Mouse (Mus musculus) kidney, postnatal 0 days (tissue): ENCODE measurements around the gene Bhmt2. TPM values are rescaled to one million over a fixed set of nuclear protein-coding genes. Genes with fewer than 3 reads are reported as not detected.

ENCODE experiments used
- ATAC-seq: fragments of 200-750 bp; cut with Nextera tagmentation; replicated peaks from 2 replicates; pipeline ENCODE4 v1.8.0; 2017; ENCODE audit warnings: low read depth, moderate number of reproducible peaks, moderate TSS enrichment, moderate library complexity; ENCODE audit not compliant: low FRiP score
- DNase-seq: peaks from one replicate; pipeline ENCODE4 v3.0.0-alpha.2; 2016; ENCODE audit warnings: low spot score
- H3K27ac ChIP-seq: fragments of 300-500 bp; sonication (generic); 2 replicates; pipeline ENCODE4 v1.5.1; 2014; ENCODE audit warnings: mild to moderate bottlenecking
- H3K27me3 ChIP-seq: fragments of 300-500 bp; sonication (generic); 2 replicates; pipeline ENCODE4 v1.6.1; 2014; ENCODE audit warnings: low read length, mixed read lengths; ENCODE audit not compliant: insufficient read depth
- H3K36me3 ChIP-seq: fragments of 300-500 bp; sonication (generic); 2 replicates; pipeline ENCODE4 v1.6.1; 2014; ENCODE audit warnings: low read length, mixed read lengths; ENCODE audit not compliant: insufficient read depth
- H3K4me1 ChIP-seq: fragments of 300-500 bp; sonication (generic); replicated peaks from 2 replicates; pipeline ENCODE4 v1.6.1; 2014; ENCODE audit warnings: antibody characterized with exemption, low read length, mixed read lengths; ENCODE audit not compliant: insufficient read depth
- H3K4me2 ChIP-seq: fragments of 300-500 bp; sonication (generic); 2 replicates; pipeline ENCODE4 v1.6.1; 2014; ENCODE audit warnings: mild to moderate bottlenecking, low read length, moderate library complexity, mixed read lengths
- H3K4me3 ChIP-seq: fragments of 300-500 bp; sonication (generic); replicated peaks from 2 replicates; pipeline ENCODE4 v1.5.1; 2014; ENCODE audit warnings: low read depth, low read length
- H3K9ac ChIP-seq: fragments of 300-500 bp; sonication (generic); 2 replicates; pipeline ENCODE4 v1.6.1; 2014; ENCODE audit warnings: low read depth, low read length
- H3K9me3 ChIP-seq: fragments of 300-500 bp; sonication (generic); replicated peaks from 2 replicates; pipeline ENCODE4 v1.6.1; 2016; ENCODE audit warnings: low read length, inconsistent platforms, mixed read lengths
- CTCF ChIP-seq: IDR thresholded peaks from 2 replicates; pipeline ENCODE4 v1.5.1; 2016; ENCODE audit warnings: antibody characterized with exemption, low read depth, mild to moderate bottlenecking, moderate library complexity
- WGBS: fragments of 180-500 bp; shearing (Covaris S2); extraction: QIAGEN DNeasy Blood & Tissue Kit; methylation state at CpG from one replicate; pipeline ENCODE4 v1.1.7; 2014; 5-methylcytosine and 5-hydroxymethylcytosine counted together
- polyA plus RNA-seq: library from polyadenylated mRNA; unstranded; fragments of >200 nt; fragmentation: Nextera tagmentation; extraction: Ambion mirVana; gene quantifications from 2 replicates; pipeline ENCODE4 v1.2.1, GENCODE M21; 2015

Bhmt2 gene
- polyA plus RNA-seq, 1 experiment from 2014 or later, result 23.0 TPM

DNA sequence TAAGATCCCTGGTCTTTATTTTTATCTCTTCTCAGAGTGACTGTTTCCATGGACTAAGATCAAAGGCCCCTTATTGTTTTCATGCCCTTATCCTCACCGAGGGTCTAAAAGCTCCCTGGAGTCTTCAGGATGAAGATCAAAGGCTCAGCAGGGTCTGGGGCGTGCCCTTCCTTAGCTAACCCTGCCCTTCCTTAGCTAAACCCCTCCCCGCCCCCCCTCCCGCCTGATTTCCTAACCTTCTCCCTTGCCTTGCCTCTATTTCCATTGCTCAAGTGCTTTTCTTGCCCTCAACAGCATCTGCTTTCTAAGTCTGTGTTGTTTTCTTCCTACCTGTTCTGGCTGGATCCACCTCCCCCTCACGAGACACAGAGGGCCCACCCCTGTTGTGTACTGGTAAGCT, 13.2 kb upstream of the Bhmt2 start:
- TF ChIP-seq CTCF, result no peak
- no peak for ATAC-seq
- WGBS, result 12% methylated on average over 5 of the region's 5 CpGs

DNA sequence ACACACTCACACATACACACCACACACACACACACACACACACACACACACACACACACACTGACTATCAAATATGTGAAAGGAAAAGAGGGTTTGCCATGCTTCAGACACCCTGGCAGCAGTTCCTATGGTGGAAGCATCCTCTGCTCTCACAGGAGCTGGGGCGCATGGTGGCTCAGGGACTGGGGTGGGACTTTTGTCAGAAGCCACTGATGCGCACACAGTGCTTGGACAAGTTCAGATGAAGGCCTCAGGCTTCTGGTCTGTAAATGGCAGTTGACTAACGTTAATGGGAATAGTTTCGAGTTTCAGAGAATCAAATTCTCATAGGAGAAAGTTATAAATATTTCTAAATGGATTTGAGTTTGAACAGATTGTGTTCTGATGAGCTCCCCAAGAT, 11.1 kb upstream of the Bhmt2 start:
- Histone ChIP-seq H3K27ac (no peak overlapping the region), H3K36me3 (no peaks in the 10 kb centered on the region), H3K4me1 (no peaks in the 10 kb centered on the region), H3K4me3 (no peak overlapping the region), H3K27me3 (no peaks in the 10 kb centered on the region), H3K9me3 (no peaks in the 10 kb centered on the region), H3K4me2 (no peak overlapping the region), H3K9ac (no peak overlapping the region)
- ATAC-seq (no peak), DNase-seq (no peak)
- no peak for TF ChIP-seq CTCF
- WGBS, result 80% methylated on average over 4 of the region's 4 CpGs

More for the DNA sequence above, 13.2 kb upstream of the Bhmt2 start:
- Histone ChIP-seq H3K4me3 (no peak overlapping the region), H3K4me1 (no peaks in the 10 kb centered on the region), H3K4me2 (no peak overlapping the region), H3K9me3 (no peaks in the 10 kb centered on the region), H3K27me3 (no peaks in the 10 kb centered on the region), H3K27ac (no peak overlapping the region), H3K9ac (no peak overlapping the region), H3K36me3 (no peaks in the 10 kb centered on the region)
- DNase-seq, result no peak

DNA sequence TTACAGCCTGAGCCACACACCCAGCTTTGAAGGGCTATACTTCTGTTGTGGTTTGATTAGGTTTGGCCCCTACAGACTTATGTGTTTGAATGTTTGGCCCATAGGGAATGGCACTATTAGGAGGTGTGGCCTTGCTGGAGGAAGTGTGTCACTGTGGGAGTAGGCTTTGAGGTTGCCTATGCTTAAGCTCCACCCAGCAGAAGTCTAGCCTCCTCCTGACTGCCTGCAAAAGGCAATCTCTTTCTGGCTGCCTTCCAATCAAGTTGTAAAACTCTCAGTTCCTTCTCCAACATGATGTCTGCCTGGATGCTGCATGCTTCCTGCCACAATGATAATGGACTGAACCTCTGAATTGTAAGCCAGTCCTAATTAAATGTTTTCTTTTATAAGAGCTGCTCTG, 9.2 kb upstream of the Bhmt2 start:
- no peak overlapping the region for H3K27ac ChIP-seq
- ATAC-seq, result no peak
- H3K4me1 ChIP-seq, result no peaks in the 10 kb centered on the region
- no peak overlapping the region for H3K9ac ChIP-seq
- H3K36me3 ChIP-seq, result no peaks in the 10 kb centered on the region
- DNase-seq, result peak; percentile 47
- no peak overlapping the region for H3K4me3 ChIP-seq
- H3K9me3 ChIP-seq, result no peaks in the 10 kb centered on the region
- H3K4me2 ChIP-seq, result no peak overlapping the region
- TF ChIP-seq CTCF, result no peak
- H3K27me3 ChIP-seq, result no peaks in the 10 kb centered on the region

DNA sequence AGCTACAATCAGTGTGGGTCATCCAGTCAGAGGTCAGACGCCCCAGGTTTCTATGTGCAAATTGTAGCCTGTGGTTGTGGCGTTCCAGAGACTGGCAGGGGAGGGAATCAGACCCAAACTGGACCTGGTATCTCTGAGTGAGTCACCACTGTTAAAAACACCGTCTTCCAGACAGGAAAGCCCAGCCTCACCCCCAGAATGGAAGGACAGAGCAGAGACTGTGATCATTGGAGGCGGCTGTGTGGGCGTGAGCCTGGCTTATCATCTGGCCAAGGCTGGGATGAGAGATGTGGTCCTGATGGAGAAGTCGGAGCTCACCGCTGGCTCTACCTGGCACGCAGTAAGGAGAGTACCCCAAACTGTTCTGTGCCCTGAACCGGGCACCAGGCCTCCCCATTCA, 2.8 kb upstream of the Bhmt2 start:
- DNase-seq, result no peak
- Histone ChIP-seq H3K9ac (no peak overlapping the region), H3K27ac (no peak overlapping the region), H3K4me3 (no peak overlapping the region), H3K4me2 (no peak overlapping the region), H3K9me3 (no peaks in the 10 kb centered on the region), H3K27me3 (no peaks in the 10 kb centered on the region), H3K4me1 (no peaks in the 10 kb centered on the region), H3K36me3 (no peaks in the 10 kb centered on the region)
- no peak for TF ChIP-seq CTCF
- 78% methylated on average over 9 of the region's 9 CpGs for WGBS
- no peak for ATAC-seq

DNA sequence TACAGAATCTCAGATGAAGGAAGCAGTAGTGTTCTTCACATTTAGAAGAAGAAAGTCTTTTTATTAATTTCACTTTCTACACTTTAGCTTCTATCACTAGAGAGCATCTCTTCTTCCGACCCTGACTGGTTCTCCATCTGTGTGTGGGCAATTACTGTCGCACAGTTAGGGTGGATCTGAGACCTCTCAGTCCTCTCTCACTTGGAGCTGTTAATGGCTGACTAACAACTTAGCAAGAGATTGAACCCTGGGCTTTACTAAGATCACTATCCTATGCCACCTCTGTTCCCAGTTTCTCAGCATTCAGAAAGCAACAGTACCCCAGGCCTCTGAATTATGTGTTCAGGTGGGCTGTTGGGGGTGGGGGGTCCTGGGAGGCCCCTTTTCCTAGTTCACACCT, 806 bp downstream of the Bhmt2 start:
- H3K27ac ChIP-seq, result no peak overlapping the region
- H3K9me3 ChIP-seq, result no peaks in the 10 kb centered on the region
- DNase-seq (no peak), ATAC-seq (no peak)
- H3K4me1 ChIP-seq, result no peaks in the 10 kb centered on the region
- no peak overlapping the region for H3K9ac ChIP-seq
- 58% methylated on average over 2 of the region's 2 CpGs for WGBS
- no peaks in the 10 kb centered on the region for H3K36me3 ChIP-seq
- no peak overlapping the region for H3K4me3 ChIP-seq
- H3K4me2 ChIP-seq, result peak overlapping the region; percentile 44; the same call in 1 of the 2 replicates
- TF ChIP-seq CTCF, result no peak
- H3K27me3 ChIP-seq, result no peaks in the 10 kb centered on the region

DNA sequence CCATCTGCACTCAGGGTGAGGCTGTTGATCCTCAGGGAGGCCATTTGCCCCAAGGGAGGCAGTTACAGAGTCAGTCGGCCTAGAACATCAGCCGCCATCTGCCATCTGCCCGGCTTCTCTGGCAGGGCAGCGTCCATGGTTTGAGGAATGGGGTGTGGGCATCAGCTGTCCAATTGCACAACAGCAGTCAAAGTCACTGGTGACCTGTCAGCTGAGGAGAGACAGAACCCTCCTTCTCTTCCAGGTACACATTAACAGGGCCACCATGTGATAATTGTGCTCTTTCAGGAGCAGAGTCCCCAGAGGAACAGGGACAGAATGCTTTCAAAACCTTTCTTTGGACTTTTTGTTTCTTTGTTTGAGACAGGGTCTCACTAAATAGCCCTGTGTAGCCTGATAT, 1.7 kb downstream of the Bhmt2 start:
- WGBS, result 79% methylated on average over 4 of the region's 4 CpGs
- no peak for DNase-seq

DNA sequence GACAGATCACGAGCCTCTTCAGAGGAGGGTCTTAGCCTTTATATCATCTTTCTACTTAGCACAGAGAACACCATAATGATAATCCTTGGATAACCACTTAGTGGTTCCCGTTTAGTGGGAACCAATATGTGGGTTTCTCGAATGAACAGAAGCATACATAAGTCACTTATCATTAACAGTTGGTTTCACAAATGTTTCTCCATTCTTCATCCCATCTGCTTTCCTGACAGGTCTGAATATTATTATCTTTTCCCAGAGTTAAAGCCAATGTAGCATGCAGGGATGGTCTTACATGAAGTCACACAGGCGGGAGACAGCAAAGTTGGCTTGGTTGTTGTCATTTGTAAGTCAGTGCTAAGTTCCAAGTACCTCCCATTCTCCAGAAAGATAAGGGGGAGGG, 6.5 kb downstream of the Bhmt2 start:
- Histone ChIP-seq H3K36me3 (no peaks in the 10 kb centered on the region), H3K9ac (no peak overlapping the region), H3K9me3 (no peaks in the 10 kb centered on the region), H3K4me3 (no peak overlapping the region), H3K4me1 (no peaks in the 10 kb centered on the region), H3K27me3 (no peaks in the 10 kb centered on the region), H3K4me2 (no peak overlapping the region), H3K27ac (no peak overlapping the region)
- DNase-seq, result no peak
- ATAC-seq, result no peak
- TF ChIP-seq CTCF, result no peak
- WGBS, result 83% methylated on average over 4 of the region's 4 CpGs

More for the DNA sequence above, 1.7 kb downstream of the Bhmt2 start:
- Histone ChIP-seq H3K4me1 (no peaks in the 10 kb centered on the region), H3K36me3 (no peaks in the 10 kb centered on the region), H3K27me3 (no peaks in the 10 kb centered on the region), H3K9ac (no peak overlapping the region), H3K9me3 (no peaks in the 10 kb centered on the region), H3K4me2 (no peak overlapping the region), H3K27ac (peak overlapping the region; percentile 6; the same call in 1 of the 2 replicates), H3K4me3 (no peak overlapping the region)
- TF ChIP-seq CTCF, result no peak
- ATAC-seq, result peak; percentile 78
